Mouse (Mus musculus): ENCODE measurements at regions not wholly inside any gene's neighbourhood (a gene's known extent, or its start where the extent isn't known, plus 50 kb on each side); places are given as distances from the start of the nearest gene placed in this dataset.

GRCm38 (mm10) chr14:73952511-73952910 is 291.5 kb downstream of the Gm21750 start:
- DNase-seq (ENCODE audit: low read depth, low spot score), result no peak

GRCm38 (mm10) chr14:73978694-73979093 is 317.7 kb downstream of the Gm21750 start:
- DNase-seq (ENCODE audit: low read depth, low spot score), result no peak

- DNase-seq (ENCODE audit: low read depth, low spot score), result no peak
Observed at GRCm38 (mm10) chr14:73996229-73996628, 335.2 kb downstream of the Gm21750 start.

- DNase-seq (ENCODE audit: low read depth, low spot score), result no peak
Observed at GRCm38 (mm10) chr14:73997796-73998195, 336.8 kb downstream of the Gm21750 start.

- DNase-seq (ENCODE audit: low read depth, low spot score), result no peak
Observed at GRCm38 (mm10) chr14:73999409-73999909, 338.4 kb downstream of the Gm21750 start.

GRCm38 (mm10) chr14:74006911-74007310 is 345.9 kb downstream of the Gm21750 start:
- no peak for DNase-seq (ENCODE audit: low read depth, low spot score)

GRCm38 (mm10) chr14:74011555-74011954 is 350.5 kb downstream of the Gm21750 start:
- no peak for DNase-seq (ENCODE audit: low read depth, low spot score)

- DNase-seq (ENCODE audit: low read depth, low spot score), result no peak
Observed at GRCm38 (mm10) chr14:74019421-74019820, 358.4 kb downstream of the Gm21750 start.

- peak; percentile 24 for DNase-seq (ENCODE audit: low read depth, low spot score)
Observed at GRCm38 (mm10) chr14:74047009-74047694, 386.1 kb downstream of the Gm21750 start.

- no peak for DNase-seq (ENCODE audit: low read depth, low spot score)
Observed at GRCm38 (mm10) chr14:74047695-74048280, 386.8 kb downstream of the Gm21750 start.

GRCm38 (mm10) chr14:74048386-74048785 is 387.4 kb downstream of the Gm21750 start:
- DNase-seq (ENCODE audit: low read depth, low spot score), result no peak

GRCm38 (mm10) chr14:74066051-74066450 is 405.0 kb downstream of the Gm21750 start:
- no peak for DNase-seq (ENCODE audit: low read depth, low spot score)

GRCm38 (mm10) chr14:74093016-74093415 is 432.0 kb downstream of the Gm21750 start:
- no peak for DNase-seq (ENCODE audit: low read depth, low spot score)

- no peak for DNase-seq (ENCODE audit: low read depth, low spot score)
Observed at GRCm38 (mm10) chr14:74099696-74100095, 438.7 kb downstream of the Gm21750 start.

GRCm38 (mm10) chr14:74112603-74113002 is 451.6 kb downstream of the Gm21750 start:
- DNase-seq (ENCODE audit: low read depth, low spot score), result no peak

- no peak for DNase-seq (ENCODE audit: low read depth, low spot score)
Observed at GRCm38 (mm10) chr14:74113116-74113515, 452.1 kb downstream of the Gm21750 start.

GRCm38 (mm10) chr14:74113556-74113955 is 452.5 kb downstream of the Gm21750 start:
- DNase-seq (ENCODE audit: low read depth, low spot score), result no peak

GRCm38 (mm10) chr14:74117686-74118085 is 456.7 kb downstream of the Gm21750 start:
- no peak for DNase-seq (ENCODE audit: low read depth, low spot score)

GRCm38 (mm10) chr14:74145202-74145700 is 484.2 kb downstream of the Gm21750 start:
- no peak for DNase-seq (ENCODE audit: low read depth, low spot score)

GRCm38 (mm10) chr14:74166221-74166620 is 474.4 kb upstream of the Htr2a start:
- DNase-seq (ENCODE audit: low read depth, low spot score), result no peak

GRCm38 (mm10) chr14:74169131-74169875 is 471.3 kb upstream of the Htr2a start:
- DNase-seq (ENCODE audit: low read depth, low spot score), result no peak

- DNase-seq (ENCODE audit: low read depth, low spot score), result no peak
Observed at GRCm38 (mm10) chr14:74180066-74180465, 460.6 kb upstream of the Htr2a start.
